In genomic region chr19:55206482-55207138, GRCm38 (mm10) we compare ENCODE assay signal across 9 mouse cellular contexts. TPM values are rescaled to one million over a fixed set of nuclear protein-coding genes. Genes with fewer than 3 reads are reported as not detected.
DNase-seq lines count a peak whose midpoint lies in the region; ATAC-seq and TF ChIP-seq lines count a peak whose summit lies in the region.
"Had no signal": no experiment of that assay in that cellular context is flagged by ENCODE, and none has a peak within 500 bp of the region (broad histone marks: within the 10 kb centered on the region; RNA-seq: fewer than 3 reads in every experiment).

No protein-coding gene starts in this region.

- H3K4me2 ChIP-seq in embryonic facial prominence, embryonic 14.5 days (ENCODE audit: low read depth, low read length), result no peak overlapping the region
- H3K4me2 ChIP-seq: heart, embryonic 13.5 days had no signal

- H3K36me3 ChIP-seq in spleen, adult 2 months (ENCODE audit: control insufficient read depth, insufficient read depth, low read length), result no peaks in the 10 kb centered on the region
- no peaks in the 10 kb centered on the region for H3K36me3 ChIP-seq in embryonic facial prominence, embryonic 14.5 days (ENCODE audit: control insufficient read depth, insufficient read depth, low read length)
- H3K36me3 ChIP-seq: heart, embryonic 13.5 days had no signal

- H3K27ac ChIP-seq in spleen, adult 2 months (ENCODE audit: insufficient read depth, low read length), result no peak overlapping the region
- no peak overlapping the region for H3K27ac ChIP-seq in embryonic facial prominence, embryonic 14.5 days (replicated peaks; ENCODE audit: low read depth, low read length)
- H3K27ac ChIP-seq: heart, embryonic 13.5 days had no signal

- TF ChIP-seq CTCF in spleen, adult 2 months (IDR thresholded peaks at IDR 0.05; ENCODE audit: extremely low read depth, insufficient read depth, insufficient read length, insufficient replicate concordance), result peak; percentile 25; the same call in 1 of the 2 replicates

- peak; percentile 47 for DNase-seq in adrenal gland, adult 2 months
- no peak for DNase-seq in adrenal gland, postnatal 25 days
- peak; percentile 9 to 12 for DNase-seq in spleen, adult 2 months (ENCODE audit: low read depth in 1 of 2, low spot score in 2 of 2)
- DNase-seq in spleen, adult 12 weeks (ENCODE audit: low spot score), result no peak
- DNase-seq in embryonic facial prominence, embryonic 14.5 days (ENCODE audit: low spot score), result peak; percentile 64
- peak; percentile 52 to 65 for DNase-seq in kidney, postnatal 36 days
- peak; percentile 57 for DNase-seq in lung, postnatal 14 days
- peak; percentile 79 to 81 for DNase-seq in right cerebral cortex, postnatal 10 days (ENCODE audit: low spot score in 2 of 2)

- H3K9ac ChIP-seq in embryonic facial prominence, embryonic 14.5 days (ENCODE audit: low read depth, low read length), result no peak overlapping the region
- H3K9ac ChIP-seq: heart, embryonic 13.5 days had no signal

- TF ChIP-seq POLR2A in spleen, adult 2 months (IDR thresholded peaks at IDR 0.05; ENCODE audit: low read depth, low read length), result no peak

- no peaks in the 10 kb centered on the region; the same call in 1 of the 2 replicates for H3K27me3 ChIP-seq in spleen, adult 2 months (ENCODE audit: control insufficient read depth, insufficient read depth, low read length)
- 0 out of 2 replicates have a peak, but pooled peaks cover 5% of the 10 kb centered on the region for H3K27me3 ChIP-seq in embryonic facial prominence, embryonic 14.5 days (replicated peaks; ENCODE audit: control insufficient read depth, insufficient read depth, low read length)

- 40% methylated on average over 8 of the region's 8 CpGs for WGBS in spleen, adult 2 months
- WGBS in embryonic facial prominence, embryonic 14.5 days, result 36% methylated on average over 8 of the region's 8 CpGs

- no peak for ATAC-seq in embryonic facial prominence, embryonic 14.5 days (ENCODE audit: low read depth)

- H3K9me3 ChIP-seq in embryonic facial prominence, embryonic 14.5 days (ENCODE audit: control insufficient read depth, low read length), result no peaks in the 10 kb centered on the region
- H3K9me3 ChIP-seq: heart, embryonic 13.5 days had no signal

- H3K4me3 ChIP-seq in spleen, adult 2 months (ENCODE audit: extremely low read depth, insufficient read depth, insufficient read length), result no peak overlapping the region
- no peak overlapping the region for H3K4me3 ChIP-seq in embryonic facial prominence, embryonic 14.5 days (ENCODE audit: low read depth, low read length)
- H3K4me3 ChIP-seq: heart, embryonic 13.5 days had no signal

- no peaks in the 10 kb centered on the region for H3K4me1 ChIP-seq in spleen, adult 2 months (ENCODE audit: control insufficient read depth, insufficient read depth, insufficient read length)
- H3K4me1 ChIP-seq in embryonic facial prominence, embryonic 14.5 days (ENCODE audit: control insufficient read depth, insufficient read depth, low read length), result no peaks in the 10 kb centered on the region
- H3K4me1 ChIP-seq: heart, embryonic 13.5 days had no signal

RNA-seq across cellular contexts. Expression of gene Tectb, which starts 26.1 kb away (rescaled TPM):
- total RNA-seq in adrenal gland, adult 2 months (2021), result under 1 TPM; 0.41 to 0.89 TPM
- polyA plus RNA-seq in adrenal gland, adult 2 months (2012; rRNA removed), result 0.04 TPM in 1 of 2 replicates, not detected in the other
- 0.67 and 1.2 TPM in 2 replicates for total RNA-seq in adrenal gland, postnatal 25 days (2021)
- polyA plus RNA-seq in spleen, adult 2 months (2012; rRNA removed), result 0.04 TPM in 1 of 2 replicates, not detected in the other
- 1.6 and 2.4 TPM in 2 replicates for polyA plus RNA-seq in embryonic facial prominence, embryonic 14.5 days (2014; fragmentation: Nextera tagmentation; extraction: Ambion mirVana)
- polyA plus RNA-seq: heart, embryonic 13.5 days had no signal

RNA-seq across cellular contexts. Expression of gene Gucy2g, which starts 34.4 kb away (rescaled TPM):
- not detected for total RNA-seq in adrenal gland, adult 2 months (2021)
- polyA plus RNA-seq in adrenal gland, adult 2 months (2012; rRNA removed), result 0.03 TPM in 1 of 2 replicates, not detected in the other
- total RNA-seq in adrenal gland, postnatal 25 days (2021), result not detected in 2 replicates
- polyA plus RNA-seq in spleen, adult 2 months (2012; rRNA removed), result 0.15 and 0.22 TPM in 2 replicates
- 0.06 TPM in 1 of 2 replicates, not detected in the other for polyA plus RNA-seq in embryonic facial prominence, embryonic 14.5 days (2014; fragmentation: Nextera tagmentation; extraction: Ambion mirVana)
- polyA plus RNA-seq: heart, embryonic 13.5 days had no signal

RNA-seq across cellular contexts. Expression of gene Acsl5, which starts 45.1 kb away (rescaled TPM):
- total RNA-seq in adrenal gland, adult 2 months (2021), result 100 to 1,000 TPM in 1 of 2 experiments, 10 to 100 TPM in 1; 86.1 to 324 TPM
- polyA plus RNA-seq in adrenal gland, adult 2 months (2012; rRNA removed), result 7.4 and 10.4 TPM in 2 replicates
- total RNA-seq in adrenal gland, postnatal 25 days (2021), result 94.6 and 149 TPM in 2 replicates
- polyA plus RNA-seq in spleen, adult 2 months (2012; rRNA removed), result 9.3 and 10.5 TPM in 2 replicates
- polyA plus RNA-seq in embryonic facial prominence, embryonic 14.5 days (2014; fragmentation: Nextera tagmentation; extraction: Ambion mirVana), result 31.0 and 36.4 TPM in 2 replicates

Comparison
In these comparisons a context has a peak if more than half of its experiments do, and no peak if none do; other contexts are left out.
1. DNase-seq: peak in adrenal gland, adult 2 months (single experiment), spleen, adult 2 months (2 of 2), embryonic facial prominence, embryonic 14.5 days (single experiment), kidney, postnatal 36 days (2 of 2), lung, postnatal 14 days (single experiment) and right cerebral cortex, postnatal 10 days (2 of 2); none in adrenal gland, postnatal 25 days (single experiment) and spleen, adult 12 weeks (single experiment).